Mouse (Mus musculus) liver, embryonic 14.5 days (tissue): ENCODE measurements around the gene Snx27.

Experiments used
- CTCF ChIP-seq: IDR thresholded peaks from 2 replicates; pipeline ENCODE4 v1.5.1; 2016; ENCODE audit warnings: antibody characterized with exemption, low read depth, control low read depth
- EP300 ChIP-seq: IDR thresholded peaks from 2 replicates; pipeline ENCODE4 v1.6.1; 2016; ENCODE audit warnings: antibody characterized with exemption, low read depth

GRCm38 (mm10) chr3:94456529-94457000, 126.0 kb downstream of the Snx27 start:
- TF ChIP-seq EP300 (no peak), CTCF (peak; percentile 86)
